Mouse (Mus musculus) olfactory bulb, adult 2 months (tissue): ENCODE data around the gene Gm47791. TPM values are rescaled to one million over a fixed set of nuclear protein-coding genes. Genes with fewer than 3 reads are reported as not detected.

ENCODE experiments used
- H3K27ac ChIP-seq: fragments of 200-500 bp; 2 replicates; pipeline ENCODE4 v1.5.1; 2012; ENCODE audit warnings: low read depth, low read length; ENCODE audit not compliant: insufficient read depth
- H3K4me1 ChIP-seq: fragments of 200-500 bp; 2 replicates; pipeline ENCODE4 v1.6.1; 2012; ENCODE audit warnings: low read length; ENCODE audit not compliant: control insufficient read depth, insufficient read depth
- H3K4me3 ChIP-seq: fragments of 200-500 bp; 2 replicates; pipeline ENCODE4 v1.5.1; 2012; ENCODE audit warnings: mild to moderate bottlenecking, low read depth, low read length, moderate library complexity; ENCODE audit not compliant: insufficient read depth
- CTCF ChIP-seq: fragments of 200-500 bp; IDR thresholded peaks from 2 replicates; pipeline ENCODE4 v1.5.1; 2012; ENCODE audit warnings: low read depth, mild to moderate bottlenecking, low read length, moderate library complexity; ENCODE audit not compliant: insufficient read depth
- POLR2A ChIP-seq: fragments of 200-500 bp; IDR thresholded peaks from 2 replicates; pipeline ENCODE4 v1.6.1; 2012; ENCODE audit warnings: mild to moderate bottlenecking, low read depth, low read length, moderate library complexity; ENCODE audit not compliant: insufficient read depth
- WGBS: fragments of 180-500 bp; shearing (Covaris S2); methylation state at CpG from one replicate; pipeline ENCODE4 v1.1.7; 2018; 5-methylcytosine and 5-hydroxymethylcytosine counted together
- polyA plus RNA-seq: library from polyadenylated mRNA; stranded (reverse); fragments of >200 nt; gene quantifications from 2 replicates; pipeline ENCODE4 v1.2.4, GENCODE M21; 2012; ENCODE audit warnings: low replicate concordance; ENCODE audit not compliant: missing spikeins, insufficient read depth, insufficient read length

Gm47791 gene
- polyA plus RNA-seq, 1 experiment: not detected

GRCm38 (mm10) chr1:82804059-82804458 is 33.0 kb upstream of the Gm47791 start:
- TF ChIP-seq POLR2A (no peak), CTCF (no peak)
- no peak overlapping the region for H3K27ac ChIP-seq
- 67% methylated on average over 1 of the region's 1 CpGs for WGBS
- H3K4me1 ChIP-seq: peaks cover 5% of the 10 kb centered on the region
- H3K4me3 ChIP-seq: no peak overlapping the region

DNA sequence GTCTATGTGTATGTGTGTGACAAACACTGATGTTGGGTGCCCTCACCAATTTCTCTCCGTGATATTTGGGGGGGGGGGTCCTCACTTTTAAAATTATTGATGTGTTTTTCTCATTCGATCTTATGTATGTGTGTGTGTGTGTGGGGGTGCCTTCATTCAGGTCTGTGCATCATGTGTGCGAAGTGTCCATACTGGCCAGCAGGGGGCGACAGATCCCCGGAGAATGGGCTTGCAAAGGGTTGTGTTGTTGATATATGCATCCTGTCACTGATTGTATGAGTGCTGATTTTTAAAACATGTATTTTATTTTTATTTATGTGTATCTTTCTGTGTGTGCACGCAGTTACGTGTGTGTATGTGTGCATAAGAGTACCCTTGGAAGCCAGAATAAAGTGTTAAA is 32.6 kb upstream of the Gm47791 start:
- no peak overlapping the region for H3K4me3 ChIP-seq
- TF ChIP-seq POLR2A (no peak), CTCF (no peak)
- peaks cover 5% of the 10 kb centered on the region for H3K4me1 ChIP-seq
- WGBS: 80% methylated on average over 7 of the region's 7 CpGs
- H3K27ac ChIP-seq: no peak overlapping the region

DNA sequence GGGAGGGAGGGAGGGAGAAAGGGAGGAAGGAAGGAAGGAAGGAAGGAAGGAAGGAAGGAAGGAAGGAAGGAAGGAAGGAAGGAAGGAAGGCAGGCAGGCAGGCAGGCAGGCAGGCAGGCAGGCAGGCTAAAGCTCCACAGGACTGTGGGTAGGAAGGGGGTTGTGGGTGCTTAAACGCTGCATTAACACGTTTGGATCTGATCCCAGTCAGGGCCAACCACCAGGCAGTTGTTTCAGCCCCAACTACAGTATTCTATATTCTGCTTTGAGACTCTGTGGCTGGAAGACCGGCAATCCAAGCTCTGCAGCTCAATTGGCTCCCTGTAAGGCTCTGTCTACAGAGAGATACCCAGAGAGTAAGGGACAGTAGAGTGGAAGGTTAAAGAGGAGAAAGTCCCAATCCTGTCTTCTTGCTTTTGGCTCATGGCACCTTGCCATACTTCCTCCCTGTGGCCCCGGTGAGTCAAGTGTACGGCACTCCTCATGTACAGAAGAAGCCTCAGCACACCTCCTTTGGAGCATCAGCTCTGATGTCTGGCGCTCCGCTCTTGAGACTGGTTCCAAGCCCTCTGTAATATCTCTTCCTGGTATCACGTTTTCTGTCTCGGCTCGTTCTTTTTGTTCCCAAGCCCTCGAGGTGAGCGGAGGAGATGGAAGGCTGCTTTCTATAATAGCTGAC is 30.2 kb upstream of the Gm47791 start:
- no peak overlapping the region for H3K4me3 ChIP-seq
- peaks cover 6% of the 10 kb centered on the region for H3K4me1 ChIP-seq
- WGBS: 40% methylated on average over 12 of the region's 12 CpGs
- TF ChIP-seq CTCF: no peak
- TF ChIP-seq POLR2A: no peak
- H3K27ac ChIP-seq: no peak overlapping the region

GRCm38 (mm10) chr1:82798922-82799321 is 27.9 kb upstream of the Gm47791 start:
- TF ChIP-seq CTCF (no peak), POLR2A (no peak)
- 82% methylated on average over 4 of the region's 4 CpGs for WGBS
- Histone ChIP-seq H3K27ac (no peak overlapping the region), H3K4me1 (peaks cover 15% of the 10 kb centered on the region), H3K4me3 (no peak overlapping the region)

GRCm38 (mm10) chr1:82798304-82798703 is 27.3 kb upstream of the Gm47791 start:
- TF ChIP-seq CTCF (no peak), POLR2A (no peak)
- H3K4me3 ChIP-seq: no peak overlapping the region
- H3K27ac ChIP-seq: no peak overlapping the region
- WGBS: 84% methylated on average over 5 of the region's 5 CpGs
- peaks cover 15% of the 10 kb centered on the region for H3K4me1 ChIP-seq

DNA sequence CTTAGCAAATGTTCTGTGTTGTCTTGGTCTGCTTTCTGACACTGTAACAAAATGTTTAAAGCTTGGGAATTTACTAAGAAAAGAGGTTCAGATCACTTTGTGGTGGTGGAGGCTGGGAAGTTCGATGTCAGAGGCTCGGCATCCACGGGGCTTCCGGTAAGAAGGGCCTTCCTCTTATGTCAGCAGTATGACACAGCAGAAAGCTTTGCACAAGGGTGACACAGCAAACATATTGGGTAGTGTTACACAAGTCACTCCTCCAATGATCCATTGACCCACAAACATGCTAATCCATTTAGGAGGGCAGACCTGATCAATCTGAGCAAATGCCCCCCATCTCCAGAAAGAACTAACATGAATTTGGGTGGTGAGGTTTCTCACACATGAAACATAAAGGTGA is 26.0 kb upstream of the Gm47791 start:
- WGBS: 94% methylated on average over 4 of the region's 4 CpGs
- no peak overlapping the region for H3K4me3 ChIP-seq
- TF ChIP-seq CTCF: no peak
- TF ChIP-seq POLR2A: no peak
- no peak overlapping the region for H3K27ac ChIP-seq
- peaks cover 15% of the 10 kb centered on the region for H3K4me1 ChIP-seq

- TF ChIP-seq CTCF (no peak), POLR2A (no peak)
- H3K4me1 ChIP-seq: peaks cover 9% of the 10 kb centered on the region; the same call in 1 of the 2 replicates
- WGBS: 72% methylated on average over 18 of the region's 18 CpGs
- H3K27ac ChIP-seq: no peak overlapping the region
- H3K4me3 ChIP-seq: no peak overlapping the region
Measured at GRCm38 (mm10) chr1:82795702-82796443, 24.8 kb upstream of the Gm47791 start.

GRCm38 (mm10) chr1:82795211-82795610 is 24.2 kb upstream of the Gm47791 start:
- no peak overlapping the region for H3K27ac ChIP-seq
- no peak for TF ChIP-seq POLR2A
- TF ChIP-seq CTCF: no peak
- H3K4me3 ChIP-seq: no peak overlapping the region
- H3K4me1 ChIP-seq: peaks cover 9% of the 10 kb centered on the region; the same call in 1 of the 2 replicates
- WGBS: 87% methylated on average over 2 of the region's 2 CpGs

DNA sequence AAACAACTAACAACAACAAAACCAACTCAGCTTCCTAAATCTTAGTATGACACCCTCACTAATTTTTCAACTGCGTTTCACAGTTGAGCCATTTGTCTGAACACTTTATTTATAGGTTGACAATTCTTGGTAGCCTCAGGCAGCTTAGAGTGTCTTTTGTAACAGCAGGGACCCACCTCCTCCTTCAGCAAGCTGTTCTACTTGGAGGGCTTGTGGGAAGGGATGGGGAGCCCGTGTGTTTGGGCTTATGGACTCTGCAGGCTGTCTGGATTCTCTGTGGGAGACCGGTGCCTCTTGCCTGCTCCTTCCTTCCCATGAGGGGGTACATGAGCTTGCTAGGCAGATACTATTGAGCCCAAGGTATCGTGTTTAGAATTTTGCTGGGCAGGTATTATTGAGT is 22.9 kb upstream of the Gm47791 start:
- Histone ChIP-seq H3K4me1 (peaks cover 9% of the 10 kb centered on the region; the same call in 1 of the 2 replicates), H3K27ac (no peak overlapping the region), H3K4me3 (no peak overlapping the region)
- WGBS: 32% methylated on average over 4 of the region's 4 CpGs
- TF ChIP-seq CTCF (no peak), POLR2A (no peak)

DNA sequence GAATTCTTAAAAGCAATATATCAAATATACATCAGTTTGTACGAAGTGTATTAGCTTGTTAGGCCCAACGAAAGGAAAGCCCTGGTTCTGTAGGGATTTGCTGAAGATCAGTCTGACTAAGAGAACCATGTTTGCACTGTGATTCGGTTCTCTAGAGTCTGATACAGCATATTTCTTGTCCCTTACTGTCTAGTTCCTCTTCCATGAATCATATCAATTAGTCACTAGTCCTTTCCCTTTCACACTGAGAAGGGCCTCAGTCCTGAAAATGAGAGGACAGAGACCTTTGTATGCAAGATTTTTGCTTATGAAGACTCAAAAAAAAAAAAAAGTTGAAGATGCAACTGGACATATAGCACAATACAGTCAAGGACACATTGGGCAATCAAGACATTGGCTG is 22.1 kb upstream of the Gm47791 start:
- TF ChIP-seq CTCF (no peak), POLR2A (no peak)
- WGBS: 90% methylated on average over 3 of the region's 3 CpGs
- H3K27ac ChIP-seq: no peak overlapping the region

More for the DNA sequence above, 22.1 kb upstream of the Gm47791 start:
- Histone ChIP-seq H3K4me3 (no peak overlapping the region), H3K4me1 (peaks cover 9% of the 10 kb centered on the region; the same call in 1 of the 2 replicates)
